Mouse (Mus musculus) hindbrain, embryonic 13.5 days (tissue): ENCODE measurements around the gene Oas1a. TPM values are rescaled to one million over a fixed set of nuclear protein-coding genes. Genes with fewer than 3 reads are reported as not detected.
"Not testable (repeated sequence)": the region's sequence is repeated elsewhere in the genome, so short reads cannot be mapped to it uniquely, and the experiment has no call there.

Source experiments
- ATAC-seq: fragments of 200-750 bp; cut with Nextera tagmentation; 2 replicates; pipeline ENCODE4 v1.8.0; 2017; ENCODE audit warnings: moderate TSS enrichment; ENCODE audit not compliant: low FRiP score
- H3K27ac ChIP-seq: fragments of 300-500 bp; sonication (generic); 2 replicates; pipeline ENCODE4 v1.5.1; 2015; ENCODE audit warnings: inconsistent platforms, mild to moderate bottlenecking, moderate library complexity
- H3K27me3 ChIP-seq: fragments of 300-500 bp; sonication (generic); 2 replicates; pipeline ENCODE4 v1.6.1; 2015; ENCODE audit warnings: mild to moderate bottlenecking, inconsistent platforms
- H3K36me3 ChIP-seq: fragments of 300-500 bp; sonication (generic); 2 replicates; pipeline ENCODE4 v1.6.1; 2015; ENCODE audit warnings: mild to moderate bottlenecking, inconsistent platforms
- H3K4me1 ChIP-seq: fragments of 300-500 bp; sonication (generic); replicated peaks from 2 replicates; pipeline ENCODE4 v1.6.1; 2015; ENCODE audit warnings: inconsistent platforms
- H3K4me2 ChIP-seq: fragments of 300-500 bp; sonication (generic); 2 replicates; pipeline ENCODE4 v1.6.1; 2015; ENCODE audit warnings: inconsistent platforms, mild to moderate bottlenecking, moderate library complexity
- H3K4me3 ChIP-seq: fragments of 300-500 bp; sonication (generic); 2 replicates; pipeline ENCODE4 v1.5.1; 2015; ENCODE audit warnings: mild to moderate bottlenecking, inconsistent platforms
- H3K9ac ChIP-seq: fragments of 300-500 bp; sonication (generic); 2 replicates; pipeline ENCODE4 v1.6.1; 2015; ENCODE audit warnings: mild to moderate bottlenecking, inconsistent platforms
- H3K9me3 ChIP-seq: fragments of 300-500 bp; sonication (generic); 2 replicates; pipeline ENCODE4 v1.6.1; 2016; ENCODE audit warnings: inconsistent platforms
- WGBS: fragments of 180-500 bp; shearing (Covaris S2); methylation state at CpG from one replicate; pipeline ENCODE4 v1.1.7; 2015; 5-methylcytosine and 5-hydroxymethylcytosine counted together
- polyA plus RNA-seq: library from polyadenylated mRNA; unstranded; fragments of >200 nt; fragmentation: Nextera tagmentation; extraction: Ambion mirVana; gene quantifications from 2 replicates; pipeline ENCODE4 v1.2.1, GENCODE M21; 2015

Gene Oas1a
- polyA plus RNA-seq, result 0.49 and 0.85 TPM in 2 replicates

DNA sequence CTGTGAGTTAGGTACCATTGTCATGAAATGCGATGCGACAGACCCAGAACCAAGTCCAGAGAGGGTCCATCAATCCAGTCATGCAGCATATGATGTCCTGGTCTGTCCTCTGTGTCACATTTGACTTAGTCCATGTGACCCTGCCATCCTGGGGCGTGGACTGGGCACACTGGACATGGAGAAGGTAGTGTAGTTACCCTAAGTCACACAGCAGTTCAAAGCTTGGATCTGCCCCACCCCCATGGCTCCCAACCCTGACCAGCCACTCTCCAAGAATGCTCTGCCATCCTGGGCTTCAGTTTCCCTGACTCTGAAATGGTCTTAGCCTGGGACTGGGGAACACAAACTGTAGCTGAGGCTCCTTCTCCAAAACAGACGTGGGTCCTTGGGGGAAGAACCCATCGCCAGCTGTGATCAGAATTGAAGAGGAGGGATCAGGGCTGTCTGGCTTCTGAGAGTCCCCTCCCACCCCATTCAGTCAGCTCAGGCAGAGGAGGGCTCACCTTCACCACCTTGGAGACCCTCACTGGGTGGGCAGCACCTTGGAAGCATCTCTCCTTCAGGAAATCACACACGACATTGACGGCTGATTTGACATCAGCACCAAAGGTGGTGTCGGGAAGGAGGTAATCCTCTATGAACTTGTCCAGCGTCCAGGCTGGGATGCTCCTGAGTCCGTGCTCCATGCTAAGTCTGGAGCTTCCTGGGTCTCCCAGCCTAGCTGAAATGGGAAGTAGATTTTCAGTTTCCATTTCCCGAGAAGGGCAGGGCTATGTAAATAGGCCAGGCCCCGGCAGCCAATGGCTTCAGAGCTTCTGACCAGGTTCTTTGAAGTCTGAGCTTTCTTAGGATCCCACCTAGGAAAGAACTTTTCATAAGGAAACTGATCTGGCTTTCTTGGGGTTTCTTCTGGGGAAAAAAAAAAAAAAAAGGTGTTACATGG is at the start of gene Oas1a:
Oas1a (minus strand) TSS at position 731 of the 943 bp plus-strand sequence.
- H3K27me3 ChIP-seq, H3K4me1 ChIP-seq, H3K4me3 ChIP-seq, H3K9me3 ChIP-seq, ATAC-seq, H3K36me3 ChIP-seq, H3K4me2 ChIP-seq, H3K27ac ChIP-seq, H3K9ac ChIP-seq: not testable (repeated sequence)
- WGBS, result 40% methylated on average over 9 of the region's 12 CpGs

DNA sequence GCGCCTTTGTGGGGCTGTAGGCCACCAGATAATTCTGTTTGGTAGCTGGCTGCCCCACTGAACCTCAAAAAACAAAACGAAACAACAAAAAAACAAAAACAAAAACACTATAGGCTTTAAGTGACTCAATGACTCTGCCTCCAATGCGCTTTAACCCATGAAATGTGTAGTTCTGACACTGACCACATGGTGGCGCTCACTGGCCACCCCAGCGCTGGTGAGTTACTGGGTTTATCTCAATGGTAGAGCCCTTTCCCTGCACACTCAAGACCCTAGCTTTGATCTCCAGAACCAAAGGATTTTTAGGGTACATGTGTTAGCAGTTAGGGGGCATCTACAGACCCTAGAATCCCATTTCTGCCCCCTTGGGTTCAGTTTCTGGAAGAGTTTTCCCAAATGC is 46.7 kb upstream of the Oas1a start:
- no peak overlapping the region for H3K4me3 ChIP-seq
- no peaks in the 10 kb centered on the region for H3K9me3 ChIP-seq
- H3K4me1 ChIP-seq, result no peaks in the 10 kb centered on the region
- H3K4me2 ChIP-seq, result no peak overlapping the region
- H3K27ac ChIP-seq, result no peak overlapping the region
- H3K36me3 ChIP-seq, result peaks cover 12% of the 10 kb centered on the region; the same call in 1 of the 2 replicates
- 24% methylated on average over 5 of the region's 5 CpGs for WGBS
- peaks cover 11% of the 10 kb centered on the region; the same call in 1 of the 2 replicates for H3K27me3 ChIP-seq
- no peak overlapping the region for H3K9ac ChIP-seq
- no peak for ATAC-seq

DNA sequence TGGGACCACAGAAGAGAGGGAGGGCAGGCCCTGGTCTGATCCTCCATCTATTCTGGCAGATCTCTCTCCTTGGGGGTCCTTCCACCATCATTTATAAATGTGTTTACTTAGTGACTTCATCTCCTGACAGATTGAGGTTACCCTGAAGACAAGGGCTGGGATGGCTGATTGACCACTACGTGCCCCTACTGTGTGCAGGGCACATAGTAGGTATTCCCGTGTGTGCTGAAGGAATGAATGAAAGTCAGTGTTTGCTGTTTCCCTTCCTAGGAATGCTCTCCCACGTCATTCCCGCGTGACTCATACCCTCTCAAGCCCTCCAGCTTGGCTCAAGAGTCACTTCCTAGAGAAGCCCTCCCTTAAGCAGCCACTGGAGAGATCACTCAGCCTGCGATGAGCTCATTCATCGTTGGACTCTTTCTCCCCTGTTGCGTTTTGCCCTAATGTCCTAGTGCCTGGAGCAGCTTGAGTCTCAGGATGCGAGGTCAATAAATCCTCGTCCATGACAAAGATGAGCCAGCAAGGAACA is 45.0 kb upstream of the Oas1a start:
- ATAC-seq, result no peak
- Histone ChIP-seq H3K4me3 (no peak overlapping the region), H3K4me1 (no peaks in the 10 kb centered on the region), H3K9me3 (no peaks in the 10 kb centered on the region), H3K36me3 (no peaks in the 10 kb centered on the region), H3K27ac (no peak overlapping the region), H3K9ac (no peak overlapping the region), H3K27me3 (peaks cover 11% of the 10 kb centered on the region; the same call in 1 of the 2 replicates), H3K4me2 (no peak overlapping the region)
- 76% methylated on average over 10 of the region's 10 CpGs for WGBS

DNA sequence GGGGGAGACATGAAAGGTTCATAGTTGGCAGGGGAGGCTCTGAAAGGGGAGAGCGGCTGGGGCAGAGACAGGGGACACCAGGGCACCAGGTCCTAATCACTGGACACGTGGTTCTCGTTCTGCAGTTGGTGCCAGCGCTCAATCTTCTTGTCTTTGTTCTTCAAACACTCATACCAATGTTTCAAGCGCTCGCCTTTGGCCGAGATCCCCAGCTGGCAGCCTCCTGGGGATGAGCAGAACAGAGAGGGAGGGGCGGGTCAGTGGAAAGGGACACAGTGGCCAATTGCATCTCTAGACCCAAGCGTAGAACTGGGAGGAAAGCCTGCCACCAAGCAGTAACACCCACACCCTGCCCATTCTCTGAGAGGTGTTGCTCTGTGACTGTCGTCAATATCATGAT is 34.8 kb upstream of the Oas1a start:
- Histone ChIP-seq H3K9me3 (no peaks in the 10 kb centered on the region), H3K4me1 (no peaks in the 10 kb centered on the region), H3K4me3 (no peak overlapping the region), H3K4me2 (no peak overlapping the region), H3K27me3 (peaks cover 8% of the 10 kb centered on the region; the same call in 1 of the 2 replicates), H3K9ac (no peak overlapping the region), H3K36me3 (no peaks in the 10 kb centered on the region), H3K27ac (no peak overlapping the region)
- ATAC-seq, result no peak
- 67% methylated on average over 10 of the region's 10 CpGs for WGBS

DNA sequence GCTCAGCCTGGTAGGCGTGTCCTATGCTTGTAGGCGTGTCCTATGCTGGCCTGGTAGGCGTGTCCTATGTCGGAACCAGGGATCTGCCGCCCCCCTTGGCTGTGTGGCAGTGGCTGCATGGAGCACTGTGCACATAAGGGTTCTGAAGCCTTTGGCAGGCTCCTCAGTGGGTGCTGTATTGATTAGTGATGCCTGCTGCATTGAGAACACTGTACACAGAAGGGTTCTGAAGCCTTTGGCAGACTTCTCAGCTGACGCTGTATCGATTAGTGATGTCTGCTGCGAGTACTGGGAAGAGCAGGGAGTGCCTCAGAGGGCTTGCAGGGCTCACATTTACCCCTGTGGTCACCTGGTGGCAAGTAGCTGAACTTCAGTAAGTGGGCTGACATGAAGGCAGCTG is 31.3 kb upstream of the Oas1a start:
- Histone ChIP-seq H3K36me3 (no peaks in the 10 kb centered on the region), H3K4me1 (no peaks in the 10 kb centered on the region), H3K27ac (no peak overlapping the region), H3K4me3 (no peak overlapping the region), H3K9ac (no peak overlapping the region), H3K27me3 (peaks cover 8% of the 10 kb centered on the region; the same call in 1 of the 2 replicates), H3K4me2 (no peak overlapping the region), H3K9me3 (no peaks in the 10 kb centered on the region)
- no peak for ATAC-seq
- WGBS, result 48% methylated on average over 8 of the region's 8 CpGs

DNA sequence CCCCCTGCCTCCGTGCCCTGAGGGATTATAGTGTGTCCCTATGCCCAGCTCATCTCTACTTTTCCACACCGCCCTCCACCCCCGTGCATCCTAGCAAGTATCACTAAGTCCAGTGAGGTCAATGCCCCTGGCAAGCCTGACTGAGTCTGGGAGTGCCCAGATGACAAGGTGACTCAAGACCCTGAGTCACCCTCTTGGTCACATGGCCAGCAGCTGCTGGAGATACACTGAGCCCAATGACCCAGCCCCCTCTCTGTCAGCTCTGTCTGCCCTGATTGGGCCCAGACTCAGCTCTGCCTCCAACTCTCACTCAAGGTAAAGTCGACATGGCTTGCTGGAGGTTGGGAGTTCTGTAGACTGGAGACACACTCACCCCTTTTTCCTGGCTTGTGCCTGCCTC is 30.5 kb upstream of the Oas1a start:
- no peaks in the 10 kb centered on the region for H3K9me3 ChIP-seq
- H3K4me3 ChIP-seq, result no peak overlapping the region
- no peak overlapping the region for H3K9ac ChIP-seq
- no peak for ATAC-seq
- H3K4me2 ChIP-seq, result no peak overlapping the region
- peaks cover 4% of the 10 kb centered on the region; the same call in 1 of the 2 replicates for H3K27me3 ChIP-seq
- 86% methylated on average over 4 of the region's 4 CpGs for WGBS
- no peaks in the 10 kb centered on the region for H3K4me1 ChIP-seq
- no peak overlapping the region for H3K27ac ChIP-seq
- H3K36me3 ChIP-seq, result no peaks in the 10 kb centered on the region

DNA sequence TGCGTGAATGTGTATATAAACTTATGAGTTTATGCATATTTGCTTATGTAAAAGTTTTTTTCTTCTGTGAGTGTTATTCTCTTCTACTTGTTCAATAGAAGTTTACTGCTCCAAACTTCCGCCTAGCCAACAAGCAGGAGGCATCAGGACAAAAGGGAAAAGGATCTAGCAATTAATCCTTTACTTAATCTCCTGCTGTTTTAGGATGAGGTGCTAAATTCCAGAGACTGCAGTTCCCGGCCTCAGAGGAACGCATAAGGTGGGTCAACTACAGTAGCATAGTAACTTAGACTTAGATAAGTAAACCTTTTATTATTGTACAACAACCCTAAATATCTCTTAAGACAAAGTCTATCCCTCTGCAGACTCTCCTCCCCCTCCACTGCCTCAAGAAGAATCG is 26.6 kb upstream of the Oas1a start:
- 26% methylated on average over 5 of the region's 5 CpGs for WGBS
- H3K27me3 ChIP-seq, result no peaks in the 10 kb centered on the region
- H3K9ac ChIP-seq, result no peak overlapping the region
- no peak for ATAC-seq
- H3K4me1 ChIP-seq, result no peaks in the 10 kb centered on the region
- no peaks in the 10 kb centered on the region for H3K36me3 ChIP-seq
- H3K9me3 ChIP-seq, result 0 out of 2 replicates have a peak, but pooled peaks cover 2% of the 10 kb centered on the region
- no peak overlapping the region for H3K4me3 ChIP-seq
- no peak overlapping the region for H3K27ac ChIP-seq
- H3K4me2 ChIP-seq, result no peak overlapping the region

DNA sequence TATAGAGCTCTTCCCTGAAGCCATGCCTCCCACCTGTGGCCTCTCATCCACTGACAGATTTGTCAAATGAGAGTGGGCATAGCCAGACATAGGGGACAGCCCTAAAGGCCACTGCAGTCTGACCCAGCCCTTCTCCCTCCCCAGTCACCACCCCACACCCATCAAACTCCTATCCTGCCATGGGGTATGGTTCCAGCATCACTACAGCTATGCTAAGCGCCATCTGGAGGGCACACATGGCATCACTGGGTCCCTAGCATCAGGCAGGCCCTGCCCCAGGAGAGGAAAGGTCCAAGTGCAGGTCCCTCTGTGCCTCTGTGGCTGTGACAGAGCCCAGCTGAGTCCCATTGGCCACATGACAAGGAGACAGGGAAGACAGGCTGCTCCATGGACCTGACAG is 19.7 kb upstream of the Oas1a start:
- H3K36me3 ChIP-seq, result no peaks in the 10 kb centered on the region
- H3K9ac ChIP-seq, result no peak overlapping the region
- H3K27me3 ChIP-seq, result no peaks in the 10 kb centered on the region
- no peak overlapping the region for H3K4me2 ChIP-seq
- no peaks in the 10 kb centered on the region for H3K4me1 ChIP-seq
- WGBS, result 0% methylated on average over 1 of the region's 1 CpGs
- no peak overlapping the region for H3K4me3 ChIP-seq
- no peak for ATAC-seq
- H3K9me3 ChIP-seq, result 0 out of 2 replicates have a peak, but pooled peaks cover 2% of the 10 kb centered on the region
- no peak overlapping the region for H3K27ac ChIP-seq

DNA sequence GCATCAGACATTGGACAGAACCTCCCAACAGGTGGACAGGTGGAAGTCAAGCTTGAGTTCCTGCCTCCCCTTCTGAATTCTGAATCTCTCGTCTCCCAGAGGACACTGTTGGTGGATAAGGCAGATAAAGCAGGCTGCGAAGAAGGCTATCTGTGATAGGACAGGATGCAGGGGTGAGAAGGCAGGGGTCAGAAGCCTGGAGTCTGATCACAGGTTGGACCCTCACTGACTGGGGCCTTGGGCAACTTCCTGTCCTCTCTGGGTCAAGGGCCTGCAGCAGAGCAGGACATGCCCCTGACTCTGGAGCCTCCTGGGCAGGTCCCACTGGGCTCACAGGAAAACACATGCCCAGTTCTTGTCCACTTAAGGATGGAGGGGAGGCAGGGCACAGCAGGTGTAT is 19.0 kb upstream of the Oas1a start:
- not testable (repeated sequence) for H3K4me2 ChIP-seq, H3K27ac ChIP-seq, ATAC-seq, H3K9me3 ChIP-seq, H3K9ac ChIP-seq, H3K4me3 ChIP-seq, H3K4me1 ChIP-seq, H3K36me3 ChIP-seq, H3K27me3 ChIP-seq
- 71% methylated on average over 2 of the region's 2 CpGs for WGBS

DNA sequence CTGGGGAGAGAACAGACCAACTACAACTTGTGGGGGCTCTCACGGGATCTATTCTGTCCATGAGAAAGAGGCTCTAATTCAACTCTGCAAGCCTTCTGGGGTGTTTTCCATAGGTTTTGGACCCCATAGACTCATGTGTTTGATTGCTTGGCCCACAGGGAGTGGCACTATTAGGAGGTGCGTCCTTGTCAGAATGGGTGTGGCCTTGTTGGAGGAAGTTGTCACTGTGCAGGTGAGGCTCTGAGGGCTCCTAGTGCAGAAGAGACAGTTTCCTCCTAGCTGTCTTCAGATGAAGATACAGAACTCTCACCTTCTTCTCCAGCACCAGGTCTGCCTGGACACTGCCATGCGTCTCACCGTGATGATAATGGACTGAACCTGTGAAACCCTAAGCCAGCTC is 17.2 kb upstream of the Oas1a start:
- 85% methylated on average over 4 of the region's 4 CpGs for WGBS
- H3K27me3 ChIP-seq, result not testable (repeated sequence)

DNA sequence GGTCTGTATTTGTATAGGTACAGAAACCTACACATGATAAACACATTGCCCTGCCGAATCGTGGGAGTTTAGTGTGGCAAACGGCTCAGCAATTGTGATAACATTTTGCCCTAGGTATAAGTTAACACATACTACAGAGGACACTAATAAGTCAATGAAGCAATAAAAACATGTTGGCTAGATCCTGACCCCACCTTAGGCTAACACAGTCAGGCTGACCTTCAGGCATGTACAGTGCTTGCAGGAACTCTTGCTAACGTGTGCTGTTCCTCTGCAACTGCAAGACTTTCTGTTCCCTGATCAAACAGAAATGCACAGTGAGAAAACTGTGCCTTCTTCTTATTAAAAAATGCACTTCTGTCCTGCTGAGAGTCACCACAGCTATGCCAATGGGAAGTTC is 16.6 kb upstream of the Oas1a start:
- 89% methylated on average over 4 of the region's 4 CpGs for WGBS
- H3K4me3 ChIP-seq, result no peak overlapping the region
- H3K9me3 ChIP-seq, result no peaks in the 10 kb centered on the region
- ATAC-seq, result no peak
- no peaks in the 10 kb centered on the region for H3K27me3 ChIP-seq
- H3K4me2 ChIP-seq, result no peak overlapping the region
- H3K9ac ChIP-seq, result no peak overlapping the region
- H3K36me3 ChIP-seq, result no peaks in the 10 kb centered on the region
- no peaks in the 10 kb centered on the region for H3K4me1 ChIP-seq
- no peak overlapping the region for H3K27ac ChIP-seq

More for the DNA sequence above, 17.2 kb upstream of the Oas1a start:
- not testable (repeated sequence) for H3K4me1 ChIP-seq, ATAC-seq, H3K9ac ChIP-seq, H3K4me3 ChIP-seq, H3K4me2 ChIP-seq, H3K9me3 ChIP-seq, H3K27ac ChIP-seq, H3K36me3 ChIP-seq

DNA sequence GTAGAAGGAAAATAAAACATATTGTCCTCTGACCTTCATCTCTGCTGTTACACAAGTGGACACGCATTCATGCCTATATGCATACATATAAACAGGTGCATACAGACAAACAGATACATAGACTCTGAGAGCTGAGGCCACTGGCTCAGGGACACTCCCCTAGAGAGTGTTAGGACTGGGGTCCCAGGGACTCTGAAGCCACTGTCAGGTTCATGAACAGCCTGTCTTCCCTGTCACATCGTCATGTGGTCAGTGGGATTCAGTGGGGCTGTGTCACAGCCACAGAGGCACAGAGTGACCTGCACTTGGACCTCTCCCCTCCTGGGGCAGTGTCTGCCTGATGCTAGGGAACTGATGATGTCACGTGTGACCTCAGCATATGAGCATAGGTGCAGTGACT is 13.0 kb upstream of the Oas1a start:
- no peak overlapping the region for H3K4me3 ChIP-seq
- no peaks in the 10 kb centered on the region for H3K4me1 ChIP-seq
- no peak for ATAC-seq
- H3K27ac ChIP-seq, result no peak overlapping the region
- H3K36me3 ChIP-seq, result no peaks in the 10 kb centered on the region
- H3K9ac ChIP-seq, result no peak overlapping the region
- 87% methylated on average over 3 of the region's 3 CpGs for WGBS
- H3K4me2 ChIP-seq, result no peak overlapping the region
- H3K9me3 ChIP-seq, result no peaks in the 10 kb centered on the region
- H3K27me3 ChIP-seq, result no peaks in the 10 kb centered on the region
